Comparison of ENCODE assay signal across 7 mouse cellular contexts in genomic region chr13:34652353-34653241, GRCm38 (mm10). TPM values are rescaled to one million over a fixed set of nuclear protein-coding genes. Genes with fewer than 3 reads are reported as not detected.
A peak's percentile ranks its signal among the peaks of the same experiment; 100 is the strongest.
DNase-seq lines count a peak whose midpoint lies in the region; ATAC-seq lines count a peak whose summit lies in the region.

No protein-coding gene starts in this region.

- peak; percentile 84 for ATAC-seq in embryonic facial prominence, embryonic 15.5 days (ENCODE audit: insufficient number of reproducible peaks, low FRiP score, low TSS enrichment, low read depth)
- ATAC-seq in heart, embryonic 11.5 days (replicated peaks; ENCODE audit: insufficient number of reproducible peaks, low FRiP score, low TSS enrichment): peak; percentile 60
- ATAC-seq in liver, embryonic 13.5 days (ENCODE audit: low read depth): peak; percentile 77
- ATAC-seq in stomach, embryonic 15.5 days (ENCODE audit: insufficient read depth, low FRiP score, low read depth): peak; percentile 84

- H3K4me3 ChIP-seq in embryonic facial prominence, embryonic 15.5 days (replicated peaks): peak overlapping the region; percentile 73
- H3K4me3 ChIP-seq in heart, embryonic 11.5 days (ENCODE audit: low read depth, low read length): peak overlapping the region; percentile 49
- peak overlapping the region; percentile 61 for H3K4me3 ChIP-seq in liver, embryonic 13.5 days (replicated peaks)
- peak overlapping the region; percentile 63 for H3K4me3 ChIP-seq in stomach, embryonic 15.5 days (replicated peaks)

- peaks cover 48% of the 10 kb centered on the region for H3K4me1 ChIP-seq in embryonic facial prominence, embryonic 15.5 days
- H3K4me1 ChIP-seq in heart, embryonic 11.5 days (ENCODE audit: control insufficient read depth, insufficient read depth, low read length): peaks cover 10% of the 10 kb centered on the region; the same call in 1 of the 2 replicates
- H3K4me1 ChIP-seq in liver, embryonic 13.5 days (replicated peaks): peaks cover 21% of the 10 kb centered on the region
- peaks cover 15% of the 10 kb centered on the region; the same call in 1 of the 2 replicates for H3K4me1 ChIP-seq in stomach, embryonic 15.5 days

- H3K27ac ChIP-seq in embryonic facial prominence, embryonic 15.5 days (replicated peaks): peak overlapping the region; percentile 87
- H3K27ac ChIP-seq in heart, embryonic 11.5 days (ENCODE audit: low read depth, low read length): peak overlapping the region; percentile 82
- peak overlapping the region; percentile 83 for H3K27ac ChIP-seq in liver, embryonic 13.5 days
- peak overlapping the region; percentile 79 for H3K27ac ChIP-seq in stomach, embryonic 15.5 days

- WGBS in embryonic facial prominence, embryonic 15.5 days: under 1% methylated on average over 97 of the region's 105 CpGs
- WGBS in heart, embryonic 11.5 days (ENCODE audit: insufficient replicate concordance): under 1% methylated on average over 104 of the region's 105 CpGs
- under 1% methylated on average over 105 of the region's 105 CpGs for WGBS in liver, embryonic 13.5 days (ENCODE audit: insufficient replicate concordance)
- WGBS in stomach, embryonic 15.5 days: under 1% methylated on average over 104 of the region's 105 CpGs

- no peaks in the 10 kb centered on the region for H3K27me3 ChIP-seq in embryonic facial prominence, embryonic 15.5 days
- H3K27me3 ChIP-seq in heart, embryonic 11.5 days (ENCODE audit: control insufficient read depth, insufficient read depth, low read length): peaks cover 4% of the 10 kb centered on the region; the same call in 1 of the 2 replicates
- peaks cover 70% of the 10 kb centered on the region for H3K27me3 ChIP-seq in liver, embryonic 13.5 days
- peaks cover 4% of the 10 kb centered on the region; the same call in 1 of the 2 replicates for H3K27me3 ChIP-seq in stomach, embryonic 15.5 days (replicated peaks)

- no peaks in the 10 kb centered on the region for H3K36me3 ChIP-seq in embryonic facial prominence, embryonic 15.5 days
- H3K36me3 ChIP-seq in heart, embryonic 11.5 days (ENCODE audit: control insufficient read depth, insufficient read depth, low read length): no peaks in the 10 kb centered on the region
- H3K36me3 ChIP-seq in liver, embryonic 13.5 days: no peaks in the 10 kb centered on the region
- H3K36me3 ChIP-seq in stomach, embryonic 15.5 days: no peaks in the 10 kb centered on the region

- DNase-seq in adrenal gland, postnatal 14 days: peak; percentile 78
- peak; percentile 69 for DNase-seq in kidney, adult 9 months
- no peak for DNase-seq in liver, embryonic 13.5 days
- DNase-seq in neural tube, embryonic 10.5 days (ENCODE audit: extremely low spot score, low spot score): peak; percentile 75

- no peaks in the 10 kb centered on the region for H3K9me3 ChIP-seq in embryonic facial prominence, embryonic 15.5 days (replicated peaks)
- H3K9me3 ChIP-seq in heart, embryonic 11.5 days (replicated peaks; ENCODE audit: control insufficient read depth, low read length): no peaks in the 10 kb centered on the region
- no peaks in the 10 kb centered on the region for H3K9me3 ChIP-seq in liver, embryonic 13.5 days (replicated peaks)
- no peaks in the 10 kb centered on the region for H3K9me3 ChIP-seq in stomach, embryonic 15.5 days

- H3K4me2 ChIP-seq in embryonic facial prominence, embryonic 15.5 days (replicated peaks): peak overlapping the region; percentile 89
- H3K4me2 ChIP-seq in heart, embryonic 11.5 days: peak overlapping the region; percentile 66
- peak overlapping the region; percentile 62 for H3K4me2 ChIP-seq in liver, embryonic 13.5 days
- H3K4me2 ChIP-seq in stomach, embryonic 15.5 days: peak overlapping the region; percentile 91

- peak overlapping the region; percentile 69 for H3K9ac ChIP-seq in embryonic facial prominence, embryonic 15.5 days
- H3K9ac ChIP-seq in heart, embryonic 11.5 days (ENCODE audit: low read depth, low read length): peak overlapping the region; percentile 79
- peak overlapping the region; percentile 64 for H3K9ac ChIP-seq in liver, embryonic 13.5 days
- peak overlapping the region; percentile 50 for H3K9ac ChIP-seq in stomach, embryonic 15.5 days

RNA-seq across cellular contexts. Expression of gene Pxdc1, which starts 0.7 kb away (rescaled TPM):
- 8.8 and 13.1 TPM in 2 replicates for total RNA-seq in adrenal gland, postnatal 14 days (2021)
- polyA plus RNA-seq in embryonic facial prominence, embryonic 15.5 days (2015; fragmentation: Nextera tagmentation; extraction: Ambion mirVana): 29.2 and 34.7 TPM in 2 replicates
- polyA plus RNA-seq in heart, embryonic 11.5 days (2014; fragmentation: Nextera tagmentation; extraction: Ambion mirVana): 14.4 and 16.6 TPM in 2 replicates
- polyA plus RNA-seq in liver, embryonic 13.5 days (2015; fragmentation: Nextera tagmentation; extraction: Ambion mirVana): 8.1 and 8.6 TPM in 2 replicates
- polyA plus RNA-seq in stomach, embryonic 15.5 days (2015; fragmentation: Nextera tagmentation; extraction: Ambion mirVana): 10.7 and 10.8 TPM in 2 replicates
